Comparison of ENCODE assay signal across 8 mouse cellular contexts in genomic region chr2:173021633-173022055, GRCm38 (mm10). TPM values are rescaled to one million over a fixed set of nuclear protein-coding genes. Genes with fewer than 3 reads are reported as not detected.
DNase-seq lines count a peak whose midpoint lies in the region; ATAC-seq and TF ChIP-seq lines count a peak whose summit lies in the region.

No protein-coding gene starts in this region.

- peaks cover 10% of the 10 kb centered on the region; the same call in 1 of the 2 replicates for H3K27me3 ChIP-seq in embryonic facial prominence, embryonic 14.5 days (replicated peaks; ENCODE audit: control insufficient read depth, insufficient read depth, low read length)
- peaks cover 20% of the 10 kb centered on the region for H3K27me3 ChIP-seq in limb, embryonic 13.5 days
- H3K27me3 ChIP-seq in midbrain, embryonic 15.5 days (replicated peaks) = peaks cover 28% of the 10 kb centered on the region

- peak overlapping the region; percentile 72 for H3K9ac ChIP-seq in embryonic facial prominence, embryonic 14.5 days (ENCODE audit: low read depth, low read length)
- H3K9ac ChIP-seq in limb, embryonic 13.5 days = peak overlapping the region; percentile 70
- H3K9ac ChIP-seq in midbrain, embryonic 15.5 days = peak overlapping the region; percentile 64

- ATAC-seq in embryonic facial prominence, embryonic 14.5 days (ENCODE audit: low read depth) = peak; percentile 78
- peak; percentile 75 for ATAC-seq in limb, embryonic 13.5 days (ENCODE audit: low FRiP score, low read depth)
- peak; percentile 87 for ATAC-seq in midbrain, embryonic 15.5 days (replicated peaks)

- H3K4me2 ChIP-seq in embryonic facial prominence, embryonic 14.5 days (ENCODE audit: low read depth, low read length) = peak overlapping the region; percentile 88
- H3K4me2 ChIP-seq in limb, embryonic 13.5 days (replicated peaks) = peak overlapping the region; percentile 80
- H3K4me2 ChIP-seq in midbrain, embryonic 15.5 days = peak overlapping the region; percentile 59

- peak overlapping the region; percentile 93 for H3K4me3 ChIP-seq in bone marrow, adult 2 months (replicated peaks; ENCODE audit: control insufficient read depth, low read depth, low read length)
- H3K4me3 ChIP-seq in embryonic facial prominence, embryonic 14.5 days (ENCODE audit: low read depth, low read length) = peak overlapping the region; percentile 80
- peak overlapping the region; percentile 74 for H3K4me3 ChIP-seq in limb, embryonic 13.5 days
- peak overlapping the region; percentile 79 for H3K4me3 ChIP-seq in midbrain, embryonic 15.5 days

- DNase-seq in A20 (ENCODE audit: low read depth, low spot score) = peak; percentile 97
- DNase-seq in embryonic facial prominence, embryonic 14.5 days (ENCODE audit: low spot score) = peak; percentile 97
- peak; percentile 93 for DNase-seq in heart, adult 8-10 months (ENCODE audit: low spot score)
- peak; percentile 90 to 94 for DNase-seq in kidney, adult 8-10 months
- DNase-seq in spleen, adult 18-20 months = peak; percentile 89 to 98

- no peak for TF ChIP-seq CTCF in bone marrow, adult 2 months (IDR thresholded peaks at IDR 0.05; ENCODE audit: control insufficient read depth, insufficient read depth, low read length)

- H3K4me1 ChIP-seq in bone marrow, adult 2 months (ENCODE audit: control insufficient read depth, insufficient read depth, low read length) = peaks cover 22% of the 10 kb centered on the region
- H3K4me1 ChIP-seq in embryonic facial prominence, embryonic 14.5 days (ENCODE audit: control insufficient read depth, insufficient read depth, low read length) = peaks cover 30% of the 10 kb centered on the region
- H3K4me1 ChIP-seq in limb, embryonic 13.5 days = peaks cover 61% of the 10 kb centered on the region
- H3K4me1 ChIP-seq in midbrain, embryonic 15.5 days = peaks cover 48% of the 10 kb centered on the region

- no peaks in the 10 kb centered on the region for H3K9me3 ChIP-seq in embryonic facial prominence, embryonic 14.5 days (ENCODE audit: control insufficient read depth, low read length)
- H3K9me3 ChIP-seq in limb, embryonic 13.5 days = no peaks in the 10 kb centered on the region
- no peaks in the 10 kb centered on the region for H3K9me3 ChIP-seq in midbrain, embryonic 15.5 days

- H3K27ac ChIP-seq in bone marrow, adult 2 months (ENCODE audit: control insufficient read depth, insufficient read depth, low read depth, low read length, poor library complexity) = peak overlapping the region; percentile 90
- H3K27ac ChIP-seq in embryonic facial prominence, embryonic 14.5 days (replicated peaks; ENCODE audit: low read depth, low read length) = peak overlapping the region; percentile 52; the same call in 1 of the 2 replicates
- H3K27ac ChIP-seq in limb, embryonic 13.5 days = no peak overlapping the region
- peak overlapping the region; percentile 61 for H3K27ac ChIP-seq in midbrain, embryonic 15.5 days

- WGBS in bone marrow, adult 2 months = under 1% methylated on average over 54 of the region's 54 CpGs
- WGBS in embryonic facial prominence, embryonic 14.5 days = under 1% methylated on average over 42 of the region's 54 CpGs
- WGBS in limb, embryonic 13.5 days = under 1% methylated on average over 54 of the region's 54 CpGs
- under 1% methylated on average over 51 of the region's 54 CpGs for WGBS in midbrain, embryonic 15.5 days

- peak; percentile 100 for TF ChIP-seq POLR2A in bone marrow, adult 2 months (IDR thresholded peaks at IDR 0.05; ENCODE audit: borderline replicate concordance, control insufficient read depth, low read depth, low read length)

- no peaks in the 10 kb centered on the region for H3K36me3 ChIP-seq in embryonic facial prominence, embryonic 14.5 days (ENCODE audit: control insufficient read depth, insufficient read depth, low read length)
- H3K36me3 ChIP-seq in limb, embryonic 13.5 days = peaks cover 20% of the 10 kb centered on the region
- no peaks in the 10 kb centered on the region for H3K36me3 ChIP-seq in midbrain, embryonic 15.5 days (replicated peaks)

RNA-seq across cellular contexts. Expression of gene Rbm38, which starts 1.3 kb away (rescaled TPM):
- polyA plus RNA-seq in bone marrow, adult 2 months (2011; ENCODE audit: insufficient read depth, insufficient read length, low replicate concordance, missing spikeins) = 204 and 219 TPM in 2 replicates
- polyA plus RNA-seq in embryonic facial prominence, embryonic 14.5 days (2014; fragmentation: Nextera tagmentation; extraction: Ambion mirVana) = 40.4 and 48.1 TPM in 2 replicates
- total RNA-seq in heart, adult 8-10 months (2022) = 100 to 1,000 TPM; 143 to 197 (median 166) TPM
- 28.3 and 29.0 TPM in 2 replicates for polyA plus RNA-seq in limb, embryonic 13.5 days (2015; fragmentation: Nextera tagmentation; extraction: Ambion mirVana)
- polyA plus RNA-seq in midbrain, embryonic 15.5 days (2015; fragmentation: Nextera tagmentation; extraction: Ambion mirVana) = 13.8 and 16.3 TPM in 2 replicates

RNA-seq across cellular contexts. Expression of gene Rae1, which starts 21.7 kb away (rescaled TPM):
- 55.2 and 61.5 TPM in 2 replicates for polyA plus RNA-seq in bone marrow, adult 2 months (2011; ENCODE audit: insufficient read depth, insufficient read length, low replicate concordance, missing spikeins)
- polyA plus RNA-seq in embryonic facial prominence, embryonic 14.5 days (2014; fragmentation: Nextera tagmentation; extraction: Ambion mirVana) = 110 and 120 TPM in 2 replicates
- 10 to 100 TPM; 20.2 to 24.8 (median 23.0) TPM for total RNA-seq in heart, adult 8-10 months (2022)
- polyA plus RNA-seq in limb, embryonic 13.5 days (2015; fragmentation: Nextera tagmentation; extraction: Ambion mirVana) = 148 and 155 TPM in 2 replicates
- 118 and 126 TPM in 2 replicates for polyA plus RNA-seq in midbrain, embryonic 15.5 days (2015; fragmentation: Nextera tagmentation; extraction: Ambion mirVana)

RNA-seq across cellular contexts. Expression of gene Spo11, which starts 44.1 kb away (rescaled TPM):
- 0.70 TPM in 1 of 2 replicates, not detected in the other for polyA plus RNA-seq in bone marrow, adult 2 months (2011; ENCODE audit: insufficient read depth, insufficient read length, low replicate concordance, missing spikeins)
- polyA plus RNA-seq in embryonic facial prominence, embryonic 14.5 days (2014; fragmentation: Nextera tagmentation; extraction: Ambion mirVana) = 1.8 and 3.1 TPM in 2 replicates
- total RNA-seq in heart, adult 8-10 months (2022) = not detected
- polyA plus RNA-seq in limb, embryonic 13.5 days (2015; fragmentation: Nextera tagmentation; extraction: Ambion mirVana) = 1.4 and 1.5 TPM in 2 replicates
- 1.4 TPM in 2 replicates for polyA plus RNA-seq in midbrain, embryonic 15.5 days (2015; fragmentation: Nextera tagmentation; extraction: Ambion mirVana)
